Mouse (Mus musculus): ENCODE measurements around the gene Ndufs4.

Ndufs4 gene

DNA sequence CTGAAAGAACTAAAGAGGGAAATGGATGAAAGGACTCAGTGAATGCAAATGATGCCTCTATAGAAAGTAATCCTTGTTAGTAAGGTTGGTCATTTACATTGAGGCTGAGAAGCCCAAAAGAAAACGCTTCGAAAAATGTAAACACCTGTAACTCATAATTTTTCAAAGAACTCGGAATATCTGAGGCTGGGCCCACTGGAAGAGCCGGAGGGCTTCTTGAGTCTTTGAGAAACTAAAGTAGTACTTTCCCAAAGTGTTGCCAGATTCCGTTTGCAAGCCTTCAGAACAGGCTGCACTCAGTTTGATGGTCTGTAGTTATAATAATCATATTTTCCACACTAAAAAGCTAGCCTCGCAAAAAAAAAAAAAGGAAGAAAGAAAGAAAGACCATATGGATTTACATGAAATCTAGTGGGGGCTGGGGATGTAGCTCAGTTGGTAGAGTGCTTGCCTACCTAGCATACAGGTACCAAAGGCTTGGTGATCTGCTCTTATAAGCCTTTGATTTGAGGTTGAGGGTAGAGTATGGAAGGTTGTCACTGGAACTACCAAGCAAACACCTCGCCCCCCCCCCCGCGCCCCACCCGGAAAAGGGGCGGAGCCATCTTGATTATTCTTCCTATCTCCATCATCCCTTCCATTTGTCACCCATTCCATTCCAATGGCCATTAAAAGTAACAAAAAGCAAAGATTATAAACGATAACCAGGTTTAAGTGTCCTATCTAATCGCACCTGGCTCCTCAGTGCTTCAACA, at the start of gene Ndufs4:
Ndufs4 (minus strand) TSS at position 48 of the 755 bp plus-strand sequence.
- DNase-seq (ENCODE audit: low read depth), result no peak

GRCm38 (mm10) chr13:114432491-114432890, 44.4 kb upstream of the Ndufs4 start:
- DNase-seq (ENCODE audit: low read depth), result no peak

GRCm38 (mm10) chr13:114425230-114425629, 37.2 kb upstream of the Ndufs4 start:
- DNase-seq (ENCODE audit: low read depth), result no peak

DNA sequence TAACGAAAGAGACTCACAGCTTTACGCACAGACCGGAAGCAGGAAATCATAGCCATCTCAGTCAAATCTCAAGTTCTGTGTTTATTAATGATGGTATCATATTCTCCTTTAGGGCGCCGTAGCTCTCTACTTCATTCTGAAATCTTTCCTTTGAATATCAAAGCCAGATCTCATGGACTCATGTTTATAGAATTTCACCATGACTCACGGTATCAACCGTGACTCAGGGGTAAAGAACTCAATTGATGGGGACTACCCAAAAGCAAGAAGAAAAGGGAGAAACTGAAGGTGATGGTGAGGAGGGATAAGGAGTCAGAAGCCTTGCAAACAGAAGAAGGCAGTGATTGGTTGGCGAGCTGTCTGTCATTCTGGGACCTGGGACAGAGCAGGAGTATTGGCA, 32.2 kb upstream of the Ndufs4 start:
- peak; percentile 36 for DNase-seq (ENCODE audit: low read depth)

DNA sequence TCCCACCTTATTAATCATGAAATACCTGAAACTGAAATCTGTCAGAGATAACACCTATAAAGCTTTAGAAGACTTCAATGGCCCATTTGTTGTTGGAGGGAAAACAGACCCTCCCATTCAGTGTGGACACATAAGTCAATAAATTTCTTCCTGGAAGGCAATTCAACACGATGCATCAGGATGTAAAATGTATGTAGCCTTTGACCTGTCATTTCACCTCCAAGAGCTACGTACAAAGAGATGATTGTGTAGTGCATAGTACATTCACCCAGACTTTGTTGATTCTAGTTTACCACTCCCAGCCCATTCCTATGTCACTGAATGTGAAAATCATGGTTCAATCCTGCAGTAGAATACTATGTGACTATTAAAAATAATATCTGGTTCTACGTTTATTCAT, 31.3 kb upstream of the Ndufs4 start:
- DNase-seq (ENCODE audit: low read depth), result no peak

DNA sequence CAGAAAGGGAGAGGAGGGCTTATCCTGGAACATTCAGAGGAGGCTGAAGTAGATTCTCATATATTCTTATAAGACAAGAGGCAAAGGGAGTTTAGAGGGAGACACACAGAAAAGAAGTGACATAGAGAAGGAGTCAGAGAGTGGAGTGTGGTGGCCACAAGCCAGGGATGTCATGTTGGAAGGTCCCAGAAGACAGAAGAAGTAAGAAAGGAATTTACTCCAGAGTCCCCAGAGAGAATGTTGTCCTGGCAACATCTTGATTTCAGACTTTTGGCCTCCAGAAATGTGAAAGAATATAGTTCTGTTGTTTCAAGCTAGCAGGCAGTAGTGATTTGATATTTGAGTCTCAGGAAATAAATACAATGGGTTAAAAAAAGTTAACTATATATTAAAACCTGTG, 24.3 kb upstream of the Ndufs4 start:
- no peak for DNase-seq (ENCODE audit: low read depth)

DNA sequence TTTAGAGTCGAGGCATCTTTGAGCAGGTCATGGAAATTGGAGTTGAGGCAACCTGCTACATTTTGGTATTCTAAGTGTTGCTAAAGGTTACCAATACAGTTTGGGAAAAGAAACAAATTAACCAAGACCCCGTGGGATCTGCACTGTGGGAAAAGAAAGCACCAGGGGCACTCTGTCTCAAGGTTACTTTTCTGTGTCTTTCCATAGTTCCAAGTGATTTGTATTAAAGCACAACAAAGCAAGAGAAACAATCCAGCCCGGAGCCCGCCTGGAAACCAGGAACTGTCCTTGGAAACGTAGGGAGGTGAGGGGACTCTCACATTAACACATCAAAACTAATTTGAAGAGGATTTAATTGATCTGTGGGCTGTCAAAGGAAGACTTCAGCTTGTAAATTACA, 18.8 kb upstream of the Ndufs4 start:
- DNase-seq (ENCODE audit: low read depth), result no peak

- DNase-seq (ENCODE audit: low read depth), result no peak
Observed at GRCm38 (mm10) chr13:114406424-114406823, 18.4 kb upstream of the Ndufs4 start.

- peak; percentile 75 for DNase-seq (ENCODE audit: low read depth)
Observed at GRCm38 (mm10) chr13:114405100-114405715, 17.1 kb upstream of the Ndufs4 start.

- DNase-seq (ENCODE audit: low read depth), result no peak
Observed at GRCm38 (mm10) chr13:114398906-114399305, 10.8 kb upstream of the Ndufs4 start.

GRCm38 (mm10) chr13:114397281-114397680, 9.2 kb upstream of the Ndufs4 start:
- no peak for DNase-seq (ENCODE audit: low read depth)

DNA sequence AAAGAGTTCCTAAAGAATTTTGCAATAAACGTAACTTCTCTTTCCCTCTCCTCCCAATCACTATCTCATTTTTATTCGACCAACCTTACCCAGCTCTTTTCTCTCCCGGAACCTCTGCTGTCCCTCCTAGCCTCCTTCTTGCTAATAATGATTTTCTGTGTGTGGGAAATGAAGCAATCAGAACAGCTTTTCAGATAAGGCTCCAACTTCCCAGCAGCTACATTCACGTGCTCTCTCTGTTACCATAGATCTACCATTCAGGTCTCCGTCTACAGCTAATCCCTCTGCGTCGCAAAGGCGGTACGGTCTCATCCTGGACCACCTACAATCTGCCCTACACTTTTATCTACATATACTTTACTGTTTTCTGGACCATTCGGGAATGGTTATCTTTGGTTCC, 8.8 kb upstream of the Ndufs4 start:
- DNase-seq (ENCODE audit: low read depth), result no peak

- DNase-seq (ENCODE audit: low read depth), result no peak
Observed at GRCm38 (mm10) chr13:114394784-114395183, 6.7 kb upstream of the Ndufs4 start.

- no peak for DNase-seq (ENCODE audit: low read depth)
Observed at GRCm38 (mm10) chr13:114392501-114392900, 4.4 kb upstream of the Ndufs4 start.

DNA sequence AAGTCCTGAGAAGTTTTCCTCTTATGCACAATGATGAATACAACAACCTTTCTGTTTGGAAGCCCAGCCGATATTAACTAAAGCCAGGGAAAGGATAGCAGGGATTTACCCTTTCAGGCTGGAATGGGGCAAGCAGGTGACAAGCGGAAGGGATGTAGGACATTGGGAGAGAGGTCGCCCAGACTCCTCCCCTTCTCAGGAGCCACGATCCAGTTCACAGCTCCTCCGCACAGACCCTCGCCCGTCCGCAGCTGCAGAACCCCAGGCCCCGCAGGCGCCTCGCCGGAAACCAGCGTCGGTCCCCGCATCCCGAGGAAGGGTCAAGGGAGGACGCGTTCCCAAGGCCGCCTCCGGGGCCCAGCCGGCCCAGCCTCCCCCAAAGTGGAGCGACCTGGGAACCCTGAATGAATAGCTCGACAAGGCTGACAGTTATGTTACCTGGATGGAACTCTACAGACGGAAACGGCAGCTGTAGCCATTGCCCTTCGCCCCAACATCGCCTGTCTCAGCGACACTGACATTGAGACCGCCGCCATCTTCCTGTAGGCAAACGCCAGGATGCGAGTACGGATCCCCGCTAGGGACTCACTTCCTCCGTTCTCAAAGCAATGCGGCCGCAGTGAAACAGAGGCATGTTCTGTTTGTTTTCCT, 412 bp downstream of the Ndufs4 start:
- DNase-seq (ENCODE audit: low read depth), result peak; percentile 63

- no peak for DNase-seq (ENCODE audit: low read depth)
Observed at GRCm38 (mm10) chr13:114387074-114387487, 977 bp downstream of the Ndufs4 start.

- DNase-seq (ENCODE audit: low read depth), result no peak
Observed at GRCm38 (mm10) chr13:114376511-114376910, 11.5 kb downstream of the Ndufs4 start.

DNA sequence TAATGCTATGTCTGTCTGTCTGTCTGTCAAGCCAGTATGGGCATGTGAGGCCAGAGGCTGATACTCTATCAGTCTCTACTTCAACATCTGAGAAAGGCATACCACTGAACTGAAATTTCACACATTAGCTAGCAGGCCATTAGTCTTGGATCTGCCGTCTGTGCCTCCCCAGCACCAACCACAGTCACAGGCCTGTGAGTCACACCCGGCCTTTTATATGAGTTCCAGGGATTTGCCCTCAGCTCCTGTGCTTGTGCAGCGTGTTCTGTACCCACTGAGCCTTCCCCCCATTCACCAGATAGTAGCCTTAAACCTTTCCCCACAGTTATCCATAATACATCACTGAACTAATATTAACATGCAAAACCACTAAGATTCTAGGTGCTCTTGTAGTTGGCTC, 26.0 kb downstream of the Ndufs4 start:
- peak; percentile 52 for DNase-seq (ENCODE audit: low read depth)

- DNase-seq (ENCODE audit: low read depth), result no peak
Observed at GRCm38 (mm10) chr13:114351321-114351946, 36.6 kb downstream of the Ndufs4 start.

- no peak for DNase-seq (ENCODE audit: low read depth)
Observed at GRCm38 (mm10) chr13:114344979-114345712, 42.9 kb downstream of the Ndufs4 start.

- no peak for DNase-seq (ENCODE audit: low read depth)
Observed at GRCm38 (mm10) chr13:114344220-114344973, 43.7 kb downstream of the Ndufs4 start.

All from fibroblast of lung, adult 2 months (primary cell).